10 mouse cellular contexts compared by ENCODE assay signal in genomic region chr9:65696337-65696736, GRCm38 (mm10). TPM values are rescaled to one million over a fixed set of nuclear protein-coding genes. Genes with fewer than 3 reads are reported as not detected.
A peak's percentile ranks its signal among the peaks of the same experiment; 100 is the strongest.
DNase-seq lines count a peak whose midpoint lies in the region; ATAC-seq and TF ChIP-seq lines count a peak whose summit lies in the region.
"Had no signal": no experiment of that assay in that cellular context is flagged by ENCODE, and none has a peak within 500 bp of the region (broad histone marks: within the 10 kb centered on the region; RNA-seq: fewer than 3 reads in every experiment).

No protein-coding gene starts in this region.

- H3K36me3 ChIP-seq in heart, embryonic 16.5 days (ENCODE audit: control insufficient read depth, insufficient read depth): peaks cover 41% of the 10 kb centered on the region
- H3K36me3 ChIP-seq in stomach, embryonic 14.5 days (ENCODE audit: control insufficient read depth, insufficient read depth, low read length): peaks cover 62% of the 10 kb centered on the region

- no peak overlapping the region for H3K4me2 ChIP-seq in heart, embryonic 16.5 days (ENCODE audit: low read depth, low read length)
- H3K4me2 ChIP-seq in stomach, embryonic 14.5 days (replicated peaks; ENCODE audit: low read depth, low read length): no peak overlapping the region
- H3K4me2 ChIP-seq: midbrain, embryonic 12.5 days had no signal

- peaks cover 25% of the 10 kb centered on the region for H3K4me1 ChIP-seq in heart, embryonic 16.5 days (ENCODE audit: control insufficient read depth, insufficient read depth, low read length)
- H3K4me1 ChIP-seq in stomach, embryonic 14.5 days (ENCODE audit: control insufficient read depth, insufficient read depth, low read length): peaks cover 4% of the 10 kb centered on the region; the same call in 1 of the 2 replicates

- H3K4me3 ChIP-seq in gastrocnemius, adult 2 months: no peak overlapping the region
- no peak overlapping the region for H3K4me3 ChIP-seq in heart, embryonic 16.5 days (ENCODE audit: low read length)
- no peak overlapping the region for H3K4me3 ChIP-seq in stomach, embryonic 14.5 days (ENCODE audit: low read depth, low read length)
- H3K4me3 ChIP-seq: midbrain, embryonic 12.5 days had no signal

- peak; percentile 32 for DNase-seq in gastrocnemius, adult 2 months
- DNase-seq in gastrocnemius, postnatal 4 days (ENCODE audit: low spot score in 2 of 2): no peak
- peak; percentile 51 for DNase-seq in lung, postnatal 10 days
- DNase-seq in lung, postnatal 36 days: no peak
- DNase-seq in yolk sac, embryonic 10.5 days (ENCODE audit: low spot score): no peak
- no peak for DNase-seq in left cerebral cortex, postnatal 36 days (ENCODE audit: low spot score in 2 of 2)
- DNase-seq: right cerebral cortex, postnatal 14 days had no signal

- no peak for ATAC-seq in heart, embryonic 16.5 days (replicated peaks; ENCODE audit: extremely low read depth, insufficient read depth, low FRiP score)
- no peak for ATAC-seq in stomach, embryonic 14.5 days (ENCODE audit: insufficient number of reproducible peaks, insufficient read depth, low FRiP score, low read depth)

- intact Hi-C loops in gastrocnemius, adult 2 months (cut with DNase I): loop anchor here (5.0 kb wide), 1 partner anchor 151 kb away; no protein-coding TSS in a partner anchor
- intact Hi-C loops in left cerebral cortex, postnatal 36 days (cut with DNase I): loop anchor here (5.0 kb wide), 1 partner anchor 131 kb away; the partner anchor contains the start of gene Zfp609

- no peaks in the 10 kb centered on the region for H3K27me3 ChIP-seq in heart, embryonic 16.5 days (ENCODE audit: control insufficient read depth, insufficient read depth, low read length)
- no peaks in the 10 kb centered on the region for H3K27me3 ChIP-seq in stomach, embryonic 14.5 days (ENCODE audit: control insufficient read depth, insufficient read depth, low read length)
- H3K27me3 ChIP-seq: midbrain, embryonic 12.5 days had no signal

- no peaks in the 10 kb centered on the region for H3K9me3 ChIP-seq in heart, embryonic 16.5 days (replicated peaks; ENCODE audit: control insufficient read depth, low read length)
- H3K9me3 ChIP-seq in stomach, embryonic 14.5 days (ENCODE audit: control insufficient read depth, low read depth, low read length): no peaks in the 10 kb centered on the region
- H3K9me3 ChIP-seq: midbrain, embryonic 12.5 days had no signal

- H3K9ac ChIP-seq in heart, embryonic 16.5 days (ENCODE audit: low read length): no peak overlapping the region
- no peak overlapping the region for H3K9ac ChIP-seq in stomach, embryonic 14.5 days (replicated peaks; ENCODE audit: low read depth, low read length)
- H3K9ac ChIP-seq: midbrain, embryonic 12.5 days had no signal

- H3K27ac ChIP-seq in gastrocnemius, adult 2 months: peak overlapping the region; percentile 20; the same call in 1 of the 2 replicates
- H3K27ac ChIP-seq in heart, embryonic 16.5 days (ENCODE audit: low read length): peak overlapping the region; percentile 74
- H3K27ac ChIP-seq in stomach, embryonic 14.5 days (ENCODE audit: low read length): peak overlapping the region; percentile 52; the same call in 1 of the 2 replicates
- H3K27ac ChIP-seq: midbrain, embryonic 12.5 days had no signal

- TF ChIP-seq CTCF in gastrocnemius, adult 2 months (IDR thresholded peaks at IDR 0.05): no peak

RNA-seq across cellular contexts. Expression of gene Oaz2, which starts 28.5 kb away (rescaled TPM):
- 100 to 1,000 TPM; 195 to 201 TPM for total RNA-seq in gastrocnemius, adult 2 months (2021)
- total RNA-seq in gastrocnemius, postnatal 4 days (2021): 100 to 1,000 TPM; 232 to 238 TPM
- polyA plus RNA-seq in heart, embryonic 16.5 days (2015; fragmentation: Nextera tagmentation; extraction: Ambion mirVana): 299 and 313 TPM in 2 replicates
- 182 and 190 TPM in 2 replicates for polyA plus RNA-seq in stomach, embryonic 14.5 days (2014; fragmentation: Nextera tagmentation; extraction: Ambion mirVana)
- 100 to 1,000 TPM; 228 to 236 TPM for total RNA-seq in left cerebral cortex, postnatal 36 days (2021)

Comparison
In these comparisons a context has a peak if more than half of its experiments do, and no peak if none do; other contexts are left out.
1. DNase-seq: peak in gastrocnemius, adult 2 months (single experiment) and lung, postnatal 10 days (single experiment); none in gastrocnemius, postnatal 4 days (0 of 2), lung, postnatal 36 days (single experiment), yolk sac, embryonic 10.5 days (single experiment) and left cerebral cortex, postnatal 36 days (0 of 2).
2. H3K27ac ChIP-seq: peak in every context shown above with its lines; median percentile 74 in heart, embryonic 16.5 days; 52 in stomach, embryonic 14.5 days; 20 in gastrocnemius, adult 2 months.